Mouse (Mus musculus) neural tube, postnatal 0 days (tissue): Measurements from ENCODE around the gene Ercc6l2. TPM values are rescaled to one million over a fixed set of nuclear protein-coding genes. Genes with fewer than 3 reads are reported as not detected.

Experiments used
- polyA plus RNA-seq: library from polyadenylated mRNA; unstranded; fragments of >200 nt; fragmentation: Nextera tagmentation; extraction: Ambion mirVana; gene quantifications from 2 replicates; pipeline ENCODE4 v1.2.1, GENCODE M21; 2015

Ercc6l2 gene
- polyA plus RNA-seq, result 9.9 and 11.5 TPM in 2 replicates

DNA sequence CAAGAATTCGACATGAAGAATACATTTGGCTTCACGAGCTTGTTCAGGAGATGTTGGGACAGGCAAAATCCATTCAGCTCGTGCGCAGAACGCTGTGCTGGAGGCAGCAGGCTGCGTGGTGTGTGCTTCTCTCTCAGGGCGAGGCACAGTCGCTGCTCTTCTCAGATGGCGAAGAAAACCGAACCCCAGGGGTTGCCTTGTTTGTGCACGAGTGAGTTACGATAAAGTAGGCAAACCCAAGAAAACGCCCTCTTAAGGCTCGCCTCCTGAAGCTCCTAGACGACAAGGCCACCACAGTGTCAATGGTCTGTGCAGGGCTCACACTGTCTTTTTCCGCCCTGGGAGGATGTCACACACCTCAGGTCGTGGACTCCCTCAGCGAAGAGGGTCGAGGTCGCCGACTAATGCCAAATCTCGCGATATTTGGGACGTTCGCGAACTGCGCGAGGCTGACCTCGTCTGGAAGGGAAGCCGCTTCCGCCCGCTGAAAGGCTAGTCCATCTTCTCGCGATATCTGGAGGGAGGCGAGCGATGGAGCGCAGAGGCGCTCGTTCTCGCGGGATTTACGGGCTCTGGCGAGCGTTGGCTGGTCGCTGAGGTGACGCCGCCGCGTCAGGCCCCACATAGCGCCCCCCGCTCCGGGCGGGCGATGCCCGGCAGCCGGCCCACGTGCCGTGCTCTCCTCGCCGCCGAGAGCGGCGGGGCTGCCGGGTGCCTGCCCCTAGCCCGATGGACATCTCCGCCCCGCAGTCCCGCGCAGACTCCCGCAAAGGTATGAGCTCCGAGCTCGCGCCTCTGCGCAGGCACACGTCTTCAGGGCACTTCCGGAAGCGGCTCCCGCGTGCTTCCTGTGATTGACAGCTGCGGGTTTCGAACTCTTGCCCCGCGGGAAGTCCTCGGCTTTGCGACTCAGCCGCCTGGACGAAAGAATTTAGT, at the start of gene Ercc6l2:
TSS of gene Ercc6l2 (plus strand) at position 495 of the 936 bp plus-strand sequence.

Other genes starting within 250 kb of the Ercc6l2 start
- 10.7 and 14.5 TPM in 2 replicates for gene Ptch1, start 241.6 kb upstream of the Ercc6l2 start, polyA plus RNA-seq